Mouse (Mus musculus) testis, adult 2 months (tissue): ENCODE data around the gene Osm.

Experiments used
- CTCF ChIP-seq: fragments of 200-500 bp; IDR thresholded peaks from 2 replicates; pipeline ENCODE4 v1.5.1; 2012; ENCODE audit warnings: low read depth, mild to moderate bottlenecking, inconsistent platforms, low read length, moderate library complexity; ENCODE audit not compliant: control insufficient read depth, insufficient read depth, insufficient replicate concordance
- POLR2A ChIP-seq: fragments of 200-500 bp; IDR thresholded peaks from 2 replicates; pipeline ENCODE4 v1.6.1; 2012; ENCODE audit warnings: low read depth, mild to moderate bottlenecking, inconsistent platforms, low read length, moderate library complexity; ENCODE audit not compliant: control insufficient read depth

DNA sequence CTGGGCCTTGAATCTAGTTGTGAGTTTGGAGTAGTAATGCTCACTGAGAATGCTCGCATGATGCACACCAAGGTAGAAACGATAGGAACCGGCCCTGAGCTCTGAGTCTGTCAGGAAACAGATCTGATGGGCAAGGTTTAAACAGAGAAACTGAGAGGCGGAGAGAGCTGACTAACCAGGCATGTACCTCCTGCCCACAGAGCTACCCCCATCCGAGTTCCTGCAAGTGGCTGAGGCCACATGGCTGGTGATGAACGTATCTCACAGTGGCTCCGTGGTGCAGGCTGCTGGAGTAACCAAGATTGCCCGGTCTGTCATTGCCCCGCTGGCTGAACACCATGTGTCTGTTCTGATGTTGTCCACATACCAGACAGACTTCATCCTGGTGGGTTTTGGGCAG lies 16.3 kb upstream of the Osm start:
- no peak for TF ChIP-seq CTCF
- TF ChIP-seq POLR2A: no peak
